Mouse (Mus musculus) lung, adult 2 months (tissue): ENCODE data around the gene Itpk1. TPM values are rescaled to one million over a fixed set of nuclear protein-coding genes. Genes with fewer than 3 reads are reported as not detected.

Source experiments
- DNase-seq: peaks from one replicate; pipeline ENCODE4 v3.0.0; 2022
- H3K4me1 ChIP-seq: fragments of 200-500 bp; 2 replicates; pipeline ENCODE4 v1.6.1; 2011; ENCODE audit warnings: low read length; ENCODE audit not compliant: control insufficient read depth, insufficient read depth
- H3K4me3 ChIP-seq: fragments of 200-500 bp; replicated peaks from 2 replicates; pipeline ENCODE3; 2011; ENCODE audit warnings: low read depth, mild to moderate bottlenecking, control low read depth, low read length; ENCODE audit errors: extremely low read depth
- CTCF ChIP-seq: fragments of 200-500 bp; IDR thresholded peaks from 2 replicates; pipeline ENCODE4 v1.5.1; 2011; ENCODE audit warnings: mild to moderate bottlenecking, low read length, control low read depth; ENCODE audit not compliant: insufficient read depth
- POLR2A ChIP-seq: fragments of 200-500 bp; IDR thresholded peaks from 2 replicates; pipeline ENCODE4 v1.6.1; 2011; ENCODE audit warnings: low read depth, mild to moderate bottlenecking, control low read depth, low read length, borderline replicate concordance; ENCODE audit errors: extremely low read depth
- WGBS: fragments of 180-500 bp; shearing (Covaris S2); methylation state at CpG from one replicate; pipeline ENCODE4 v1.1.7; 2018; 5-methylcytosine and 5-hydroxymethylcytosine counted together
- polyA plus RNA-seq: library from polyadenylated mRNA; depleted of rRNA; stranded (reverse); fragments of >200 nt; gene quantifications from 2 replicates; pipeline ENCODE4 v1.2.3, GENCODE M21; 2012; rRNA removed

Gene Itpk1
- polyA plus RNA-seq, 1 experiment: 26.3 TPM

DNA sequence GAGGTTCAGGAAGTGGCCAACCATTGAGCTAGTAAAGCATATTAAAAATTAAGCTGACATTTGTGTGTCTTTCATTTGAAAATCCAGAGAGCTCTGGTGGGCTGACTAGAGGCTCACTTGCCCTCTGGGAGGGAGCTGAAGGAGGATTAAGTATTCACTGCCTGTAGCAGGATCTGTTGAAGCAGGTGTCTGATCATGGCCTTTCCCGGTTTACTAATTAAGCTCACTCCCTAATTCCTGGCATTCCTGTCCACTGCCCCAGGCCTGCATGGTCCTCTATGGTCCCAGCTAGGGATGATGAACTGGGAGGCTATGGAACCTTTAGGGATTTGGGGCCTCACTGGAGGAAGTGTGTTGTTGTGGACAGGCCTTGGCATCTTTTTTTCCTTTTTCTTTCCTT is 168.9 kb downstream of the Itpk1 start:
- DNase-seq: no peak
- H3K4me1 ChIP-seq: no peaks in the 10 kb centered on the region
- WGBS: 68% methylated on average over 1 of the region's 1 CpGs
- TF ChIP-seq CTCF: no peak
- TF ChIP-seq POLR2A: no peak
- H3K4me3 ChIP-seq: no peak overlapping the region

DNA sequence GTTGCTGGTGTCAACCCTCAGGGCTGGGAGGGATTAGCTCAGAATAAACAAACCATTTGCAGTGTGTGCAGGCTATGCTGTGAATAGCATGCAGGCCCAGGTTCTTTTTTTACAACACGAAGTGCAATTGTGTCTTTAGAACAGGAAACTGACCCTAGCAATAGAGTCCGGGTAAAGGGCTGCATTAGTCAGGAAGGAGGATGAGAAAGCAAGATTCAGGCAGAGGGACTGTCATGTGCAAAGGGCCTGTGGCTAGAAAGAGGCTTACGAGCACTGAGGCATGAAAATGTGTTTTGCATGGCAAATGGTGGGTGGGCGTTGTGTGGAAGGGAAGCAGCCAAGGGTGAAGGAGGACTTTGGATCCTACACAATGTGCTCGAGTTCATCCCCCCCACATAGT is 176.7 kb downstream of the Itpk1 start:
- H3K4me3 ChIP-seq: no peak overlapping the region
- no peaks in the 10 kb centered on the region for H3K4me1 ChIP-seq
- TF ChIP-seq POLR2A (no peak), CTCF (no peak)
- 66% methylated on average over 5 of the region's 5 CpGs for WGBS
- no peak for DNase-seq

DNA sequence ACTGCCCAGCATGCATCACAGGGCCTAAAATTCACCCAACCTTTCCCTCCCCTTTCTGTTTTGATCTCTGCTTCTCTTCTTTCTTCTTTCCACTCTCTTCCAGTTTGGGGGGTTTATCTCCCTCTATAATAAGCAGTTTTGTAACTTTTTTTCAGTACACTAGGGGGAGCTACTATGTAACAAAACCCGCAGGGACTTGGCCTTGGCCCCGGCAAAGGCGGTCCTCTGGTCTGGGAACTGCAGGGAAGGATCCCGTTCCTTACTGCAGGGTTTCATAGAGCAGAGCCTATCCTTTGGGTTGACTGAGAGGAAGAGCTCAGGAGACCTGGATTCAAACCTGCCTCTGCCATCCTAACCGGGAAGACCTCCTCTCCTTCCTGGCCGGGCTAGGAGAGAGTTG is 180.0 kb downstream of the Itpk1 start:
- H3K4me1 ChIP-seq: peaks cover 8% of the 10 kb centered on the region
- H3K4me3 ChIP-seq: no peak overlapping the region
- TF ChIP-seq POLR2A: no peak
- TF ChIP-seq CTCF: peak; percentile 29; the same call in 1 of the 2 replicates
- DNase-seq: no peak
- WGBS: 26% methylated on average over 6 of the region's 6 CpGs

DNA sequence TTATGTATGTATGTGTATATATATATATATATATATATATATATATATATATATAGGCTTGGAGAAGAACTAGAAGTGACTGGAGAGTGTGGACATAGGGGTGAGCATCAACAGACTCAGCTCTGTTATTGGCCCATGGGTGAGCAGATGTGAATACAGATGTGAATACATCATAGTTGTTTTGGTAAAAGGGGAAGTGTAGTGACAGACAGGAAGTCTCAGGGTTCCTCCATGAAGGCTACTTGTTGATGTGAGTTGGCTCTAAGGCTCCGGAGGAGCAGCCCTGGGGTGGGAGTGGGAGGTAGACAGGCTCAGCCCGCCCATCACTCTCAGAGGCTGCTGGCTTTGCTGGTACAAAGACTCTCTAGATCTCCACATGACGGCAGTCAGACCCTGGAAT is 180.5 kb downstream of the Itpk1 start:
- no peak for DNase-seq
- H3K4me3 ChIP-seq: no peak overlapping the region
- TF ChIP-seq CTCF (no peak), POLR2A (no peak)
- H3K4me1 ChIP-seq: peaks cover 8% of the 10 kb centered on the region
- 39% methylated on average over 3 of the region's 3 CpGs for WGBS

DNA sequence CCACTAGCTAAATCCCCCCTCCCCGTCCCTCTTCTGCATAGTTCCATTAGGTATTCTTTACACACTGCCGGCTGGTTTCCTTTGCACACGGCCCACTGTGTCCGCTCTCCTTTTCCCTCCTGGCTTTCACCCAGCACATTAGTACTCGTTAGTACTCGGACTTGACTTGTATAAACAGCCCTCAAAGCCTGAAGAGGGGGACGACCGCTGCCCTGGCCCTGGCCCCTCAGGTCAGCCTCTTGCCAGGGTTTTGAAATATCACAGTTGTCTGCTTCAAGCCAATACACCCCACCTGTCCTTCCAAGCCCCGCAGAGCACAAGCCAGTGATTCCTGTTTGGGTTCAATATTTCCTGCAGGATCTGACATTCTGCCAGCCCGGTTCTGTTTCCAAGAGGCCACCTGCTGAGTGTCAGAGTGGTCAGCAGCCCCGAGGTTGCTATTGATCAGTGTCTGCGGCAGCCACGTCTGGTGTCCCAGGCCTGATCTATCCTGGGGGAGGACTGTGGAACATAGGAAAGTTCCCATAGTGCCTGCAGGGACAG is 182.9 kb downstream of the Itpk1 start:
- TF ChIP-seq CTCF: no peak
- no peak for TF ChIP-seq POLR2A
- peak; percentile 57 for DNase-seq
- peaks cover 8% of the 10 kb centered on the region for H3K4me1 ChIP-seq
- no peak overlapping the region for H3K4me3 ChIP-seq
- 15% methylated on average over 13 of the region's 13 CpGs for WGBS

DNA sequence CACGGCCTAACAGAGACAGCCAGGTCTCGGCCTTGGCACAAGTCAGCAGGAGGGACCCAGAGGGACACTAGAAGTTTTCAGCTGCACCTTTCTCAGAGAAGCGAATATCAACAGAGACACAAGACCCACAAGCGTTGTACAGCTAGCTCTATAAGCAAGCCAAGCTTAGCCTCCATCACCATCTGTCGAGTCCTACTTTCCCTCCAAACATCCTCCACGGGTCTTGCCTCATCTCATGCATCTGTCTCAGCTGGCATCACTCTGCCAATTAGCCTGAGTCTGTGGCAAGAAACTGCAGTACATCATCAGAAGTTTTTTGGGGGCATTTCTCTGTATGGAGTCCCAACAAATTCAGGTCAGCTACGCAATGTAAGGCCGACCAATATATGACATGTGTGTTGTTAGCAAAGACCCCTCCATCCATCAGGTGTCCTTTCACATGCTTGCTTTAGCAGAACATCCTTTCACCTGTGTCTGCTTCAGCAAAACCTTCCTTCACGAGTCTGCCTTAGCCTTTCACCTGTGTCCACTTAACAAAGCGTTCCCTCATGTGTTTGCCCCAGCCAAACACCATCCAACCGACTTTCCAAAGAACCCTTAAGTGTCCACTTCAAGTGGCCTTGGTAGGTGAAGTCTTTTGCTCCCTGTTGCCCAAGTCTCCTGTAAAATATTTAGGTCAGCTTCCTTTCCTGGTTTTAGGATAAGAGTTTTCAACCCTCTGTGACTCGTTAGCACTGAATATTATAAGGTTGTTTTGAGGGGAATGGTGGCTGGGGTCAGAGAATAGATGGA is 184.6 kb downstream of the Itpk1 start:
- TF ChIP-seq CTCF: no peak
- H3K4me1 ChIP-seq: peaks cover 8% of the 10 kb centered on the region
- no peak overlapping the region for H3K4me3 ChIP-seq
- DNase-seq: no peak
- 84% methylated on average over 12 of the region's 12 CpGs for WGBS

Other genes starting within 250 kb of the Itpk1 start
- 10.0 and 11.9 TPM in 2 replicates for gene Golga5, start 235.8 kb downstream of the Itpk1 start, polyA plus RNA-seq
- 0.25 and 1.0 TPM in 2 replicates for gene Chga, start 150.0 kb downstream of the Itpk1 start, polyA plus RNA-seq
- gene Moap1, start 38.7 kb upstream of the Itpk1 start, polyA plus RNA-seq: 0.45 and 0.63 TPM in 2 replicates
- gene Tmem251, start 38.8 kb upstream of the Itpk1 start, polyA plus RNA-seq: 2.1 and 2.6 TPM in 2 replicates
- gene Gm28051, start 52.8 kb upstream of the Itpk1 start, polyA plus RNA-seq: not detected in 2 replicates
- gene Gon7, start 52.9 kb upstream of the Itpk1 start, polyA plus RNA-seq: 13.3 and 16.8 TPM in 2 replicates
- gene Ubr7, start 53.0 kb upstream of the Itpk1 start, polyA plus RNA-seq: 11.4 and 14.6 TPM in 2 replicates
- gene Gm20604, start 53.7 kb upstream of the Itpk1 start, polyA plus RNA-seq: 1.5 and 2.8 TPM in 2 replicates
- 18.2 and 22.5 TPM in 2 replicates for gene Btbd7, start 173.5 kb upstream of the Itpk1 start, polyA plus RNA-seq
- not detected in 2 replicates for gene Cox8c, start 194.4 kb upstream of the Itpk1 start, polyA plus RNA-seq
- 1.8 and 2.2 TPM in 2 replicates for gene Unc79, start 243.9 kb upstream of the Itpk1 start, polyA plus RNA-seq